Mouse (Mus musculus): ENCODE data around the gene Hpca.

The Hpca gene

GRCm38 (mm10) chr4:129136189-129136578, 14.3 kb upstream of the Hpca start:
- no peak for DNase-seq (ENCODE audit: low read depth, low spot score)

- no peak for DNase-seq (ENCODE audit: low read depth, low spot score)
Measured at GRCm38 (mm10) chr4:129135637-129136036, 13.8 kb upstream of the Hpca start.

- DNase-seq (ENCODE audit: low read depth, low spot score) = peak; percentile 42
Measured at GRCm38 (mm10) chr4:129134799-129135585, 13.2 kb upstream of the Hpca start.

GRCm38 (mm10) chr4:129130755-129131303, 9.0 kb upstream of the Hpca start:
- DNase-seq (ENCODE audit: low read depth, low spot score) = no peak

GRCm38 (mm10) chr4:129130149-129130548, 8.3 kb upstream of the Hpca start:
- peak; percentile 25 for DNase-seq (ENCODE audit: low read depth, low spot score)

GRCm38 (mm10) chr4:129129387-129129786, 7.6 kb upstream of the Hpca start:
- no peak for DNase-seq (ENCODE audit: low read depth, low spot score)

GRCm38 (mm10) chr4:129128582-129129338, 6.9 kb upstream of the Hpca start:
- no peak for DNase-seq (ENCODE audit: low read depth, low spot score)

- DNase-seq (ENCODE audit: low read depth, low spot score) = no peak
Measured at GRCm38 (mm10) chr4:129125736-129126451, 4.1 kb upstream of the Hpca start.

GRCm38 (mm10) chr4:129124652-129125146, 2.9 kb upstream of the Hpca start:
- no peak for DNase-seq (ENCODE audit: low read depth, low spot score)

- no peak for DNase-seq (ENCODE audit: low read depth, low spot score)
Measured at GRCm38 (mm10) chr4:129122719-129123118, 883 bp upstream of the Hpca start.

GRCm38 (mm10) chr4:129122107-129122506, 271 bp upstream of the Hpca start:
- no peak for DNase-seq (ENCODE audit: low read depth, low spot score)

- DNase-seq (ENCODE audit: low read depth, low spot score) = no peak
Measured at GRCm38 (mm10) chr4:129120520-129121445, 1.1 kb downstream of the Hpca start.

GRCm38 (mm10) chr4:129119708-129120107, 2.1 kb downstream of the Hpca start:
- no peak for DNase-seq (ENCODE audit: low read depth, low spot score)

GRCm38 (mm10) chr4:129117720-129118510, 3.9 kb downstream of the Hpca start:
- DNase-seq (ENCODE audit: low read depth, low spot score) = no peak

- no peak for DNase-seq (ENCODE audit: low read depth, low spot score)
Measured at GRCm38 (mm10) chr4:129116703-129117102, 5.1 kb downstream of the Hpca start.

- peak; percentile 40 for DNase-seq (ENCODE audit: low read depth, low spot score)
Measured at GRCm38 (mm10) chr4:129113083-129113988, 8.5 kb downstream of the Hpca start.

GRCm38 (mm10) chr4:129112231-129112630, 9.6 kb downstream of the Hpca start:
- DNase-seq (ENCODE audit: low read depth, low spot score) = no peak

GRCm38 (mm10) chr4:129111350-129111749, 10.5 kb downstream of the Hpca start:
- DNase-seq (ENCODE audit: low read depth, low spot score) = no peak

- DNase-seq (ENCODE audit: low read depth, low spot score) = no peak
Measured at GRCm38 (mm10) chr4:129110804-129111203, 11.0 kb downstream of the Hpca start.

Measured in c-Kit-negative CD71-positive TER-119-positive erythroid progenitor cells, embryonic 14.5 days (primary cell).